Mouse (Mus musculus): ENCODE results near the gene Gm47955.
"Not testable (repeated sequence)": the region's sequence is repeated elsewhere in the genome, so short reads cannot be mapped to it uniquely, and the experiment has no call there.

Gm47955 gene

DNA sequence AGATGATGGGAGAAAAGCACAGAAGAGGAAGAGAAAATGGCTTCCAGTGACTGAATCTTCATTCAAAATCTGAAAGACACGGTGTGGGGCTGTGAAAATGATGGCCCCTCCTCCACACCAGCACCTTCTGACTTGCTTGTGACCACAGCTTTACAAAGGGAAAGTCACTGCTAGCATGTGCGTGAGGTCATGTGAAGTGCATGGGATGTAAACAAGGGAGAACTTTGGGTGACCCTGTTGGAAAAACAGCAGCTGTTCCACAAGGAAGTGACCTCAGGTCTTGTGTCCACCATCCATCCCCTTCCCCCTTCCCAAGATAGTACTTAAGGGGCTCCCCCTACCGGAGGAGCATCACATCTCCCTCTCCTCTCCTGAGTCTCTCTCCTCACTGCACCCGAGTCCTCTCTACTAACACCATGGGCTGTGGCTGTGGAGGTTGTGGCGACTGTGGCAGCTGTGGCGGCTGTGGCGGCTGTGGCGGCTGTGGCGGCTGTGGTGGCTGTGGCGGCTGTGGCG lies at the start of gene Gm47955:
TSS of gene Gm47955 (plus strand) at position 417 of the 516 bp plus-strand sequence.
- no peak for DNase-seq (ENCODE audit: low spot score in 2 of 2)

DNA sequence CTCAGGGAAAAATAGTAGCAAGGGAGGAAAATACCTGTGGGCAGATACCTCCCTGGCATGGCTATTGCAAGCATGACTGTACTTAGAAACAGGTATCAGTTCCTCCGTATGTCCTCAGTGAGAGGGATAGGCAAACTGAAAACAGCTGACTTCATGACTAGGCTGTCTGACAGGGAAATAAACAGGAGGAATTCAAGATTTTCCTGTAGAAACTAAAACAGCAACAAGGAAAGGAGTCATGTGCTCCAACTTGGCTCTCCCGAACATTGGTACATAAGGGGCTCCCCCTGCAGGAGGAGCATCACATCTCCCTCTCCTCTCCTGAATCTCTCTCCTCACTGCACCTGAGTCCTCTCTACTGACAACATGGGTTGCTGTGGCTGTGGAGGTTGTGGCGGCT lies 47.1 kb upstream of the Gm47955 start, which contains the start of gene A030005L19Rik:
TSS of gene A030005L19Rik (plus strand) at position 301 of the 400 bp plus-strand sequence.
- DNase-seq (ENCODE audit: low spot score in 2 of 2), result no peak

DNA sequence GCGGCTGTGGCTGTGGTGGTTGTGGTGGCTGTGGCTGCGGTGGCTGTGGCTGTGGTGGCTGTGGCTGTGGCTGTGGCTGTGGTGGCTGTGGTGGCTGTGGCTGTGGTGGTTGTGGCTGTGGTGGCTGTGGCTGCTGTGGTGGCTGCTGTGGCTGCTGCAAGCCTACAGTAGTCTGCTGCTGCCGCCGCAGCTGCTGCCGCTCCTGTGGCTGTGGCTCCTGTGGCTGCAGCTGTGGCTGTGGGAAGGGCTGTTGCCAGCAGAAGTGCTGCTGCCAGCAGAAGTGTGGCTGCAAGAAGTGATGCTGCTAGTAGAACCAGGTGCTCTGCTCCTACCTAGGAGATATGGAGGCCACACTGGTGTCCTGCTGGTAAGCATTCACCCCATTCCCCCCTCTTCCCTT lies 46.7 kb upstream of the Gm47955 start:
- DNase-seq (ENCODE audit: low spot score in 2 of 2), result not testable (repeated sequence)

DNA sequence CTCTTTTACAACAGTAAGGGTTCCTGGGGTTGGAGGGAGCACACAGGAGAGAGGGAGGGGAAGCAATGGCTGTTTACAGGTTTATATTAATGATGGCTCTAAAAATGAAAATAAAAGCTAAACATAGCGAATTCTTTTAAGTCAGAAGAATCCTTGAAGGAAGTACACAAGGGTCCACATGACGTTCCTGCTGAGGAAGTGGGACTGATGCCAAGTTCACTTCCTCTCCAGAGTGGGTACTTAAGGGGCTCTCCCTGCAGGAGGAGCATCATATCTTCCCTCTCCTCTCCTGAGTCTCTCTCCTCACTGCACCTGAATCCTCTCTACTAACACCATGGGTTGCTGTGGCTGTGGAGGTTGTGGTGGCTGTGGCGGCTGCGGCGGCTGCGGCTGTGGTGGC lies 35.4 kb upstream of the Gm47955 start, which contains the start of gene A030014E15Rik:
TSS of gene A030014E15Rik (plus strand) at position 268 of the 400 bp plus-strand sequence.
- DNase-seq (ENCODE audit: low spot score in 2 of 2), result no peak

DNA sequence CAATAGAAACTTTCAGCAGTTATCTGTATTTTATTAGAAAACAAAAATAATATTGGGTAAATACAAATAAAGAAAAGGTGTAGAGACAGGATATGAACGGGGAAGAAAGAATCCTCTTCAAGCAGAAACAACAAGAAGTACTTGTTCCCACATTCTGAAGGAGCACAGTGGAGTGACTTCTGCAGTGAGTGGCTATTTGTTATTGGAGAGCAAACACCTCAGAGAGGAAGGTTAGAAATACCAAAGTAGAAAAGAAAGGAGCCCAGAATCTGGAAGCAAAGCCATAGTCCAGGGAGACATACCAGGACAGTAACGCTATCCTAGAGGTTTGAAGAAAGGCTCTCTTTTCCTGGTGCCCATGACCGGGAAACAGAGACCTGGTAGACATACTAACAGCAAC lies 29.5 kb upstream of the Gm47955 start:
- not testable (repeated sequence) for DNase-seq (ENCODE audit: low spot score in 2 of 2)

DNA sequence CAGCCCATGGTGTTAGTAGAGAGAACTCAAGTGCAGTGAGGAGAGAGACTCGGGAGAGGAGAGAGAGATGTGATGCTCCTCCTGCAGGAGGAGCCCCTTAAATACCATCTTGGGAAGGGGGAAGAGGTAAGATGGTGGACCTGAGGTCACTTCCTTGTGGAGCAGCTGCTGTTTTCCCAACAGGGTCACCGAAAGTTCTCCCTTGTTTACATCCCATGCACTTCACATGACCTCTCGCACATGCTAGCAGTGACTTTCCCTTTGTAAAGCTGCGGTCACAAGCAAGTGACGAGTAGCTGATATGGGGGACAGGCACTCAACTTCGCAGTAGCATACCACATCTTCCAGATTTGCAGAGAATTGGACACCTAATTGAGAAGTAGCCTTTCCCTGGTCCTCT lies 28.8 kb upstream of the Gm47955 start, which contains the start of gene Gm6217:
TSS of gene Gm6217 (minus strand) at position 74 of the 400 bp plus-strand sequence.
- DNase-seq (ENCODE audit: low spot score in 2 of 2), result not testable (repeated sequence)

DNA sequence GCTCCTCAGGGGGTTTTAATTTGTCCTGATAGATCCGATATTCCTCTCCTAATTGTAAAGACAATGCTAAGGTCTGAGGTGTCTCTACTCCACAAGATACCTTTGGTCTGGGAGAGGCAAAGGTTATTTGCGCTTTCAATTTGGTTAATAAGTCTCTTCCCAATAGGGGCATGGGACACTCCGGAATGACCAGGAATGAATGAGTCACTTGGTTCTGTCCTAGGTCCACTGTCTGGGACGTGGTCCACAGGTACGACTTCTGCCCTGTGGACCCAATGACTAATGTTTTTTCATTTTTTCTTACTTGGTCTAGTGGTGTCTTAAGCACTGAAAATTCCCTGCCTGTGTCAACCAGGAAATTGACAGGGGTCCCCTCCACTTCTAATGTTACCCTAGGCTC lies 21.4 kb upstream of the Gm47955 start:
- no peak for DNase-seq (ENCODE audit: low spot score in 2 of 2)

DNA sequence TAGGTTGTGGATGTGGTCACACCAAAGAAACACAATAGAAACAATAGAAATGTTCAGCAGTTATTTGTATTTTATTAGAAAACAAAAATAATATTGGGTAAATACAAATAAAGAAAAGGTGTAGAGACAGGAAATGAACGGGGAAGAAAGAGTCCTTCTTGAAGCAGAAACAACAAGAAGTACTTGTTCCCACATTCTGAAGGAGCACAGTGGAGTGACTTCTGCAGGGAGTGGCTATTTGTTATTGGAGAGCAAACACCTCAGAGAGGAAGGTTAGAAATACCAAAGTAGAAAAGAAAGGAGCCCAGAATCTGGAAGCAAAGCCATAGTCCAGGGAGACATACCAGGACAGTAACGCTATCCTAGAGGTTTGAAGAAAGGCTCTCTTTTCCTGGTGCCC lies 17.6 kb upstream of the Gm47955 start:
- peak in 1 of 2 experiments; percentile 1 for DNase-seq (ENCODE audit: low spot score in 2 of 2)

DNA sequence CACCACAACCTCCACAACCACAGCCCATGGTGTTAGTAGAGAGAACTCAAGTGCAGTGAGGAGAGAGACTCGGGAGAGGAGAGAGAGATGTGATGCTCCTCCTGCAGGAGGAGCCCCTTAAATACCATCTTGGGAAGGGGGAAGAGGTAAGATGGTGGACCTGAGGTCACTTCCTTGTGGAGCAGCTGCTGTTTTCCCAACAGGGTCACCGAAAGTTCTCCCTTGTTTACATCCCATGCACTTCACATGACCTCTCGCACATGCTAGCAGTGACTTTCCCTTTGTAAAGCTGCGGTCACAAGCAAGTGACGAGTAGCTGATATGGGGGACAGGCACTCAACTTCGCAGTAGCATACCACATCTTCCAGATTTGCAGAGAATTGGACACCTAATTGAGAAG lies 16.8 kb upstream of the Gm47955 start, which contains the start of gene A030003K21Rik:
TSS of gene A030003K21Rik (minus strand) at position 94 of the 400 bp plus-strand sequence.
- DNase-seq (ENCODE audit: low spot score in 2 of 2), result not testable (repeated sequence)

DNA sequence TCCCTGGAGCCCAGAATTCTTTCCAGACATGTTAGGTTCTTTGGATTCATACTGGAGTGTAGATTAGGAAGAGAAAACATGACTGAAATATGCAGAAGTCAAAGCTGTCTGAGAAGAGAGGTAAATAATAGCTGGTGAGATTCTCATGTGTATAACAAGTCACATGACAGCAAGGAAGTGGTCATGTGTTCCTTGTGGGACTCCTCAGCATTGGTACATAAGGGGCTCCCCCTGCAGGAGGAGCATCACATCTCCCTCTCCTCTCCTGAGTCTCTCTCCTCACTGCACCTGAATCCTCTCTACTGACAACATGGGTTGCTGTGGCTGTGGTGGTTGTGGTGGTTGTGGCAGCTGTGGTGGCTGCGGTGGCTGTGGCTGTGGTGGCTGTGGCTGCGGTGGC lies 14.1 kb upstream of the Gm47955 start:
- not testable (repeated sequence) for DNase-seq (ENCODE audit: low spot score in 2 of 2)

DNA sequence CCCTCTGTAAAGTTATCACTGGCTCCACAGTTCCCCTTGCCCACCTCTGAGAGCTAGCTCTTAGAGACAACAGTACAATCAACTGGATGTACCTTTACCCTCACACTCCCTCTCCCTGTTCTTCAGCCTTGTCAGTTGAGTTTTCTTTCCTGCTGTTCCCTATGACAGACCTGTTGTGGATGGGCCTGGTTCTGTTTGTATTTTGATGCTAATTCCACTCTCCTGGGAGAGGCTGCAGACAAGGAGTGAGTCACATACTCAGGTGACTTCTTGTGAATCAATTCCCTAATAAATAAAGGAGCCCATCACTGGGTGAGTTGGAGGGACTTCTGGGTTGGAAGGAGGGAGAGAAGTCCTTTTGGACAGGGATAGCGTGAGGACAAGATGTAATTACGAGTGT lies 11.5 kb upstream of the Gm47955 start:
- DNase-seq (ENCODE audit: low spot score in 2 of 2), result no peak

DNA sequence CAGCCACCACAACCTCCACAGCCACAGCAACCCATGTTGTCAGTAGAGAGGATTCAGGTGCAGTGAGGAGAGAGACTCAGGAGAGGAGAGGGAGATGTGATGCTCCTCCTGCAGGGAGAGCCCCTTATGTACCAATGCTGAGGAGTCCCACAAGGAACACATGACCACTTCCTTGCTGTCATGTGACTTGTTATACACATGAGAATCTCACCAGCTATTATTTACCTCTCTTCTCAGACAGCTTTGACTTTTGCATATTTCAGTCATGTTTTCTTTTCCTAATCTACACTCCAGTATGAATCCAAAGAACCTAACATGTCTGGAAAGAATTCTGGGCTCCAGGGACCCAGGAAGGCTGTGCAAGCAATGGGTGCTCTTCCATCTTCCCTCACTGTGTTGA lies 4.2 kb upstream of the Gm47955 start, which contains the start of gene Gm7544:
TSS of gene Gm7544 (minus strand) at position 101 of the 400 bp plus-strand sequence.
- DNase-seq (ENCODE audit: low spot score in 2 of 2), result not testable (repeated sequence)

DNA sequence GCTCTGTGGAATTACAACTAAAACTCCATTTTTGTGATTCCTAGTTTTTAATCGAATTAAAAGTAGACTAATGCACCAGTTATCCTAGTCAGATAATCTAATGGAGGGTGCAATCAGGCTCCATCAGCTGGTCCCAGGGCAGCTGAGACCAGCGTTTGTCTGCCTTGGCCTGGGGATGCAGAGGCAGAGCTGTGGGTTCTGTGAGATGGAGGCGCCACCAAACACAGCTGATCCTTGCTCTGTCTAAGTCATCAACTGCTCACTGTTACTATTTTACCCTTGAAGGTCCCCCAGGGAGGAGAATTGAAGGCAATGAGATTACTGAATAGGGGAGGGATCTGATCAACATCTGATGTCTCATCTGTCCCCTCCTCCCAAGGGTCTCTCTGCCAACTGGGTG lies 6.3 kb downstream of the Gm47955 start:
- DNase-seq (ENCODE audit: low spot score in 2 of 2), result no peak

DNA sequence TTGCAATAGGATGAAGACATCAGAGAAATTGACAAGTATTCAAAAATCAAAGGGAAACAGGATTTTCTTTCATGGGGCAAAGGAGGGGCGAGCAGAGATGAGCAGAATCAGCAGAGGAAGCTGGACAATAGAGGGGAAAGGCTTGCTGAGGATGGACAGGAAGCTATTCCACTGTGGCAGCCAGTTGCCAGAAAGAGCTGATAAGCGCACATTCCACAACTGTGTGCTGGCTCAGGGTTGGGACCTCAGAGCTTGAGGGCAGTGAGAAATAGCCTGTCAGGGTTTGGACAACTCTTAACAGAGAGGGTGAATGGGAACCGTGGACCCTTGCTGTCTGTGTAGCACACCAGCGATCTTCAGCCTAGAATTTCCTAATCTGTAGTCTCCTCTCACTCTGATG lies 12.0 kb downstream of the Gm47955 start:
- DNase-seq (ENCODE audit: low spot score in 2 of 2), result no peak

DNA sequence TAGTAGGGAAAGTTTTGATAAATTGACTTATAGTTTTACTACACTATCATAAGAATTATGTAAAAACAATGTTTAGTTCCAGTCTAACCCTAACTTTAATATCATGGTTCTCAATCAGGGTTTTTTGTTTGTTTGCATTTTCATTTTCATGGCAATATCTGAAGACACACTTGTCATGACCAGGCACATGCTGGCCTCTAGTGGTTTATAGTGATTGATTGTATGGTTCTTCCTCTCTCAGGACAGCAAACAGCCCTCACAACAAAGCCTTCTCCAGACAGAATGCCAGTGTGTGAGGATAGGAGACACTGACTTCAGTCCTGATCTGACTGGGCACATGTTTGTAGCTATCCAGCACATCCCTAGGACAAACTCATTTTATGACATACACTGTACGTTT lies 13.2 kb downstream of the Gm47955 start:
- no peak for DNase-seq (ENCODE audit: low spot score in 2 of 2)

DNA sequence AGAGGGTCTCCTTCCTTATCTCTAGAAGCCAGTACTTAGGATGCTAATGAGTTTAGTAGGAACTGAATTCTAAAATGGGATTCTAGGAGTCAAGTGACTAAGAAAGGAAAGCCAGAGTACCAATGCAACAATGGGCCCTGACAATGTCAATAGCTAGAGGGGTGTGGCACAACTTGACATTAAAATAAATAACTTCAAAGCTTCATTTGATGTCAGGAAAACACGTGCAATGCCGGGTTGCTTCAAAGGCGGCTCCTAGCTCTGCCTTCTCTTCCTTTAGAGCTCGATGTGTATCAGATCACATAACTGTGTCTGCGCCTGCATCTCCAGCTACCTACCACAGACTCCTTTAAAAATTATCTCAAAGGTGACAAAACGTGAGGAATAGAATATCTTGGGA lies 13.8 kb downstream of the Gm47955 start:
- DNase-seq (ENCODE audit: low spot score in 2 of 2), result peak in 1 of 2 experiments; percentile 25

DNA sequence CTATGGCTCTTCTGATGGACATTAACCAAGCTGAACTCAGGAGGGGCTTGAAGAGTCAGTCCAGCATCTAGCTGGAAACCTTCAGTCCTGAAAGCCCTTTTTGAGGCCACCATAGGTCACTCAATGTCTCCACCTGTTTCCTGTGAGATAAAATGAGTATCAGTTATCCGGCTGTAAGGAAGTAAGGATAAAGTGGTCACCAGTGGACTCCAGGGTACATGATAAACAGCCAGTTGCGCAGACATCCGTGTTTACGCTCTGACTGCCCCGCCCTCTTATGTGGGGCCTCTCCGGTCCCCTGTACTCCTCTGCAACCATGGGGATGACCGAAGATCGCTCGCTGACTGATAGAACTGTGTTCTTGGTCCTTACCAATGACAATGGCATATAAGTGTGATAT lies 14.3 kb downstream of the Gm47955 start:
- DNase-seq (ENCODE audit: low spot score in 2 of 2), result no peak

DNA sequence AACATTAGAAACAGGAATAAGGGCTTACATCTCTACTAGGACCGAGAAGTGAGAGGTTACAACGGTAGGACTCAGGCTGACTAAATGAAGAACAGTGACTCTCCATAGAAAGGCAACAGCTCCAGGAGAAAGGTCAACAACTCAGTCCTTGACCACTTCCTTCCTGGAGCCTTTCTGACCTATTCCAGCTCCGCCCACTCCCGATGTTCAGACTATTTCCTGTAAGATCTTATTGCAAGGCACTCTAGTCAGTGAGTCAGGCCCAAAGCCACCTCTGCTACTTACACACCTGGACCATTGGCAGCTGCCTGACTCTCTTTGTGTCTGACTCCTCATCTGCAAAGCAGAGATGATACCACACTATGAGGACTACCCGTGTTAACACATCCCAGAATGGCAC lies 15.7 kb downstream of the Gm47955 start:
- no peak for DNase-seq (ENCODE audit: low spot score in 2 of 2)

DNA sequence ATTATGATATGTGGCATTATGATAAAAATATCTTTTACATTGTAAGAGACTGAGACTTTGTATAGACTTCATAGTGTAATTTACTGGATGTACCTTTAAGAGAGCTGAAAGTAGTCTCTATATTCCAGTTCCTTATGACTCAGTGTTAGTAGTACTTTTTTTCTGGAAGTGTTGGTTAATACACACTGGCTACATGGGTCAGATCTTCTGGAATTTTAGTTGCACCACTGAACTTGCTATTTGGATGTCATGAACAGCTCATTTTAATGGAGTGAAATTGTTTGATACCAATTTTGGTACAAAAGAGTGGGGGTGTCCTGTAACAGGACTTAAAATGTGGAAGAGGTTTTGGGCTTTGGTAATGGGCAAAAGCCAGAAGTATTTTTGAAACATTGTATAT lies 17.8 kb downstream of the Gm47955 start:
- no peak for DNase-seq (ENCODE audit: low spot score in 2 of 2)

DNA sequence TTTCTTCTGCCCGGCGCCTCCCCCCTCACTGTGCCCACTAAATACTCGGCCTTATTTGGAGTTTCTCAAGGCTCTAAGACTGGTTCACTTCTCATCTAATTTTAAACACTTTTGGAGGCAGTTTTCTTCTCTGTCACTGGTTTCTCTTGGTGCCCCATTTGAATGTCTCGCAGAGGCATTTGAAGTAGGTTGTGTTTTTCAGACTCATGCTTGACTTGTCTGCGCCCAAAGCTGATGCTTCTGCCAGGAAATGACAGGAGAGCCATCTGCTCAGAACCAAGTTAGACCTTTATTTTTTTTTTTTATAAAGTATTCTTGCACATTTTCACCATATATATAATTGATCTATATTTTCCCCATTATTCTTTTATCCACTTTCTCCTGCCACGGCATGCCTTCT lies 26.7 kb downstream of the Gm47955 start:
- DNase-seq (ENCODE audit: low spot score in 2 of 2), result no peak

DNA sequence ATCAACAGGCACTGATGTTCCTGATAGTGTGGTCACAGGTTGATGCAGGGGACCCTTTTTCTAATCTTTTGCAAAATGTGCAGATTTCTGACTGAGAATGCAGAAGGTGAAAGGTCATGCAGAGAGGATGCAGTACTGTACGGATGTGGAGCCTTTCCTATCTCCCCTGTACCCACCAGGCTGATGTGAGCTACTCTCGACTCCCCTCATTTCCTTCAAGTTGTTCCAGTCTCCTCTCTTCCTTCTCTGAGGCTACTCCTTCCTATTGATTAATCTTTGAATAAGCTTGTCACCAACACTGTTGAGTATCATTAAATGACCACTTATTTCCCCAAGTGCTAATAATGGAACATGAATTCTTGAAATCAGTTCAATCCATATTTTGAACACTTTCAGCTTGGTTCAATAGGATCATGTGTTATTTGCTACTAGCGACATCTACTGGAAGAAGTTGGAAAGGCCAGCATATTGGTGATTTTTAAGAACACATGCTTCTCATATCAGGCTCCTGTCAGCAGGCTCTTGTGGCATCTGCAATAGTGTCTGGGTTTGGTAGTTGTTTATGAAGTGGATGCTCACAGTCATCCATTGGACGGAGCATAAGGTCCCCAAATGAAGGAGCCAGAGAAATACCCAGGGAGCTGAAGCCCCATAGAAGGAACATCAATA lies 27.6 kb downstream of the Gm47955 start:
- DNase-seq (ENCODE audit: low spot score in 2 of 2), result no peak

DNA sequence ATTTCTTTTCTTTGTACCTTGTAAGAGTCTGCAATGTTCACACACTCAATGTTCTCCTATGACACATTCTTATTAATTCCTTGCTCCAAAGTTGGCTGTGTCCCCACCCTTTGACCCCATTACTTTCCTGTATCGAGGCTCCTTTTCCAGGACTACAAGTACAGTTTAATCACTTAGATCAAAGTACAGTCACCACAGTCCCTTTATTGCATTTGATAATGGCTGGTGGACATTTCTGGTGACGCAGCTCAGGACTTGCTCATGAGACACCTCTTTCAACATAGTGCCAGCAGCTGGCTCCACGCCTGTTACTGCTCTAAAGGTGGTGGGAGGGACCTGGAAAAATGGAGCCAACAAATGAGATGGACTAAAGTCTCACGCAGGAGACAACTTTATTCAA lies 31.0 kb downstream of the Gm47955 start:
- DNase-seq (ENCODE audit: low spot score in 2 of 2), result no peak

DNA sequence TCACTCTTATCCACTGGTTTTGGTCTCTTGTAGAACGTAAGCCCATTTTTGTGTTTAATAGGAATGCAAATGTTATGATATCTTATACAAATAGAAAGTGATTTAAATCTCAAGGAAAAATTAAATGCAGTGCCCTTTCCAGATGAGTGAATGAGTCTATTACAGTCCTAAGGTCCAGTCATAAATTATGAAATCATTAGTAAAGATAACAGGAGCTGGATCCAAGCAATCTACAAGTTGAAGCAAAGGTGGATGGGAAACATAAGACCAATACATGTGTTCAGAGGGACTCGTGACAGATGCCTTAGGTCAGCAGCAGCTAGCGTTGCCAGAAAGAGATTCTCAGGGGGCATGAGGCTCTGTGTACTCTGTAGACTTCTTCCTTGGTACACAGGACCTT lies 31.5 kb downstream of the Gm47955 start:
- DNase-seq (ENCODE audit: low spot score in 2 of 2), result no peak

Measured in spleen, postnatal 4 days (tissue).